Mouse (Mus musculus) embryo, embryonic 10.5 days (tissue): ENCODE data around the gene Itpripl2.

Experiments used
- DNase-seq: peaks from one replicate; pipeline ENCODE4 v3.0.0-alpha.2; 2015; ENCODE audit warnings: low spot score

Gene Itpripl2

DNA sequence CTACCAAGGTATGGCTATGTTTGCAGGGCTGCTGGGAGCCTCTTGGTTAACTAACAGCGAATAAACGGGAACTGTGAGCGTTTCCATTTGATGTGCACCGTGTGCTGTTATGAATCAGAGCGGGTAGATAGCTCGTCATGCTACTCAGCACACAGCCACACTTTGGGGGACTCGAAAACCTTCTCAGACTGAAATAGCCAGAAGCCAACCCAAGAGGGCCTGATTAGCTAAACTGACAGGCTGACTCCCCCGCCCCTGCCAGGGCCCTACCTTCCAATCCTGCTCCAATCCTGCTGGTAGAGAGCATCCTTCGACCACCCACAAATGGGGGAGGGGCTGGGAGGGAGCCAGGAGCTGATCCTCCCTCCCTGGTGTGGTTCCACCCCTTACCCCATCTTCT is 48.4 kb downstream of the Itpripl2 start:
- DNase-seq, result peak; percentile 18

DNA sequence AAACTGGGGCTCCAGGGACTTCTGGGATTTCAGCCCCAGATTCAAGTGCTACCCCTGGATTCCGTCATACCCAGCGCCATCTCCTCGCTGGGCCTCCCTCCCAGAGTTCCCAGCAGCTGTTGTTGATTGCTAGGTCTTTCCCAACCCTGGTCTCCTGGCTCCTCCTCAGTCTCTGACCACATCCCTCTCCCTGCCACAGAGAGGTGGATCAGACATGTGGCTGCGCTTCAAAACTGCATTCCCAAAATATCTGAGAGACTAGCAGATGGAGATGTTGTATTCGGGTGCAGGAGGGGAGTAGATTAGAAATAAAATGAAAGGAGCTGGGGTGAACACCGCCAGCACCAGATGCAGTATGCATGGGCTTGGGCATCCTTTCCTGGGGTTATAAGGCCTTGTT is 50.2 kb downstream of the Itpripl2 start:
- no peak for DNase-seq

DNA sequence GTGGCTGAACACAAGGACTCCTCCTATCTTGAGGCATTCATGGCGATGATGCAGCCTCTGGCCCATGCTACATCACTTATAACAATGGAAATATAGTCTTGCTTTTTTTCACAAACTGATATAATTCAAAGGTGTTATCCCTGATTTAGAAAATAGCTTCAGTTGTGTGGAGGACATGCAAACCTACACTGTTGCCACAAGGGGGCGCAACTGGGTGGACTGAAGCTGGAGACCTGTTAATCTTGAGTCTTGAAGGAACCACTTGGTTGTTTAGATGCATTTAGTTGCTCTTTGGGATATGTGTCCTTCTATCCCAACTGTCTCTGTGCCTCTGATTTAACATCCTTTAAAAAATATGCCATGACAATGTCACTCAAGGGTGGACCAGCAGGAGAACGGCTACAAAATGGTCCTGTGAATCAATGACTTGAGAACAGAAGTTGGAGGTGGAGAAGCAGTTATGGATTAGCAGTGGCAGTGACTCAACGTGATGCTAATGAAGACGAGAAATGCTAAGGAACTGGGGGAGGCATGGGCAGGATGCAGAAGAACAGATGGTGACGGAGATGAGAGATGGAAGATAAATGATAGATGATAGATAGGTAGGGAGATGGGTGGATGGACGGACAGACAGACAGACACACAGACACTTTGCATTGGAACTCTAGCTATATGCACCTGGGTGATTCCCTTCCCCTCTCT is 54.5 kb downstream of the Itpripl2 start:
- DNase-seq, result peak; percentile 64
